Mouse (Mus musculus) megakaryocyte progenitor cell, adult 5-6 weeks (primary cell): ENCODE measurements at regions not wholly inside any gene's neighbourhood (a gene's known extent, or its start where the extent isn't known, plus 50 kb on each side); places are given as distances from the start of the nearest gene placed in this dataset.

Experiments used
- ATAC-seq: replicated peaks from 2 replicates; pipeline ENCODE4 v1.8.0; 2016; ENCODE audit warnings: mild to moderate bottlenecking, moderate TSS enrichment, inconsistent platforms; ENCODE audit not compliant: poor library complexity

- no peak for ATAC-seq
Observed at GRCm38 (mm10) chr4:125932036-125932756, 92.2 kb upstream of the Csf3r start.

- no peak for ATAC-seq
Observed at GRCm38 (mm10) chr4:125936357-125936756, 88.0 kb upstream of the Csf3r start.

GRCm38 (mm10) chr4:125938186-125938585 is 86.2 kb upstream of the Csf3r start:
- no peak for ATAC-seq

- ATAC-seq: no peak
Observed at GRCm38 (mm10) chr4:125941266-125941665, 83.1 kb upstream of the Csf3r start.

- ATAC-seq: no peak
Observed at GRCm38 (mm10) chr4:125941916-125942315, 82.4 kb upstream of the Csf3r start.

GRCm38 (mm10) chr4:125945062-125945461 is 79.3 kb upstream of the Csf3r start:
- no peak for ATAC-seq

- ATAC-seq: no peak
Observed at GRCm38 (mm10) chr4:125959426-125959825, 64.9 kb upstream of the Csf3r start.

- no peak for ATAC-seq
Observed at GRCm38 (mm10) chr4:125960704-125961279, 63.6 kb upstream of the Csf3r start.

GRCm38 (mm10) chr4:125962677-125963076 is 61.7 kb upstream of the Csf3r start:
- ATAC-seq: peak; percentile 83
